Comparison of ENCODE assay signal across 18 mouse cellular contexts in the genomic region with DNA sequence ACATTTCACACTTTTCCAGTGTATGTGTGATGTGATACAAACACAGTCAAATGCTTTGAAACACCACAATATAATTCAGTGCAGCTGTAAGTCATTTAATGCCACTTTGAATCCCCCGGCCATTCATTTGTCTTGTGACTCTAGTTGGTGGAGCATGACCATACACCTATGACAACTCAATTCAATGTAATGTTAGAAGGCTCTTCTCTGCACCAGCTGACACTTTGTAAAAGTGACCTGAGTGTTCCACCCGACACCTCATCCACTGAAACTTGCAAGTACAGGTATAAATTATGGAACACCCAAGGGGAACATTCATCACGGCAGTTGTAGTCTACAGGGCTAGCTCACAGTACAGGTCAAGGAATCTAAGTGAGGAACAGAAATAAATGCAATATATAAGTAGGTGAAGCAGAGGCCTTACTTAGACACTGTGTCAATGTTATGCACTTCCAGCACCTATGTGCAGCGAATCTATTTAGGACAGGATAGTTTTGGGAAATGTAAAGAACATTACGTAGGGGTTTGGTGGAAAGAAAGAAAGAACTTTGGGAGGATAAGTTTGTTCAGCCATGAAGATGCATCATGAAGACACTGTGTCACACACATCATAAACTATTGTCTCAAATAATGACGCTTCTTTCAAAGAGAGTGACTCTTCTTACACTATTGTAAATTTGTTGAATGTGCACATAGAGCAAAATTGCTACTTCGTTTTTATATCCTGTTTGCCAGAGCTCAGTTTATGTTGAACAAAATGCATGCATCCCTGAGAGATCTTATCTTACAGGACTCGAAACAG.
A peak's percentile ranks its signal among the peaks of the same experiment; 100 is the strongest.
DNase-seq lines count a peak whose midpoint lies in the region; ATAC-seq lines count a peak whose summit lies in the region.
"Had no signal": no experiment of that assay in that cellular context is flagged by ENCODE, and none has a peak within 500 bp of the region (broad histone marks: within the 10 kb centered on the region; RNA-seq: fewer than 3 reads in every experiment).

No protein-coding gene starts in this region.

- peak; percentile 95 for ATAC-seq in kidney, embryonic 14.5 days (ENCODE audit: low FRiP score, low TSS enrichment)
- ATAC-seq in limb, embryonic 13.5 days (ENCODE audit: low FRiP score, low read depth) = peak; percentile 32; the same call in 1 of the 2 replicates
- no peak for ATAC-seq in midbrain, embryonic 14.5 days (ENCODE audit: low FRiP score, low TSS enrichment)
- ATAC-seq: forebrain, embryonic 13.5 days had no signal

- H3K4me3 ChIP-seq in kidney, embryonic 14.5 days (ENCODE audit: low read length) = no peak overlapping the region
- no peak overlapping the region for H3K4me3 ChIP-seq in limb, embryonic 13.5 days
- H3K4me3 ChIP-seq in limb, embryonic 10.5 days = no peak overlapping the region
- H3K4me3 ChIP-seq in midbrain, embryonic 14.5 days (replicated peaks; ENCODE audit: low read depth, low read length) = no peak overlapping the region
- H3K4me3 ChIP-seq: embryonic facial prominence, embryonic 10.5 days; forebrain, embryonic 13.5 days; heart, embryonic 13.5 days; hindbrain, embryonic 15.5 days had no signal

- H3K9ac ChIP-seq in kidney, embryonic 14.5 days (ENCODE audit: low read depth, low read length) = no peak overlapping the region
- H3K9ac ChIP-seq in limb, embryonic 13.5 days = no peak overlapping the region
- no peak overlapping the region for H3K9ac ChIP-seq in midbrain, embryonic 14.5 days (replicated peaks; ENCODE audit: low read length)
- H3K9ac ChIP-seq: forebrain, embryonic 13.5 days; heart, embryonic 13.5 days; hindbrain, embryonic 15.5 days had no signal

- H3K9me3 ChIP-seq in kidney, embryonic 14.5 days (ENCODE audit: control insufficient read depth, low read length) = no peaks in the 10 kb centered on the region; the same call in 1 of the 2 replicates
- no peaks in the 10 kb centered on the region for H3K9me3 ChIP-seq in limb, embryonic 13.5 days
- no peaks in the 10 kb centered on the region for H3K9me3 ChIP-seq in limb, embryonic 10.5 days (replicated peaks)
- no peaks in the 10 kb centered on the region for H3K9me3 ChIP-seq in midbrain, embryonic 14.5 days (ENCODE audit: control insufficient read depth, low read length)
- H3K9me3 ChIP-seq: embryonic facial prominence, embryonic 10.5 days; forebrain, embryonic 13.5 days; heart, embryonic 13.5 days; hindbrain, embryonic 15.5 days had no signal

- H3K27me3 ChIP-seq in kidney, embryonic 14.5 days (ENCODE audit: control insufficient read depth, insufficient read depth, low read length) = no peaks in the 10 kb centered on the region
- H3K27me3 ChIP-seq in limb, embryonic 13.5 days = no peaks in the 10 kb centered on the region
- H3K27me3 ChIP-seq in limb, embryonic 10.5 days (ENCODE audit: low read depth, poor library complexity, severe bottlenecking) = no peaks in the 10 kb centered on the region
- no peaks in the 10 kb centered on the region for H3K27me3 ChIP-seq in midbrain, embryonic 14.5 days (ENCODE audit: control insufficient read depth, insufficient read depth, low read length)
- H3K27me3 ChIP-seq: CH12.LX; forebrain, embryonic 13.5 days; heart, embryonic 13.5 days; hindbrain, embryonic 15.5 days had no signal

- 42% methylated on average over 8 of the region's 8 CpGs for WGBS in kidney, embryonic 14.5 days
- 73% methylated on average over 8 of the region's 8 CpGs for WGBS in limb, embryonic 13.5 days
- 82% methylated on average over 8 of the region's 8 CpGs for WGBS in limb, embryonic 10.5 days
- 88% methylated on average over 8 of the region's 8 CpGs for WGBS in midbrain, embryonic 14.5 days

- H3K27ac ChIP-seq in kidney, embryonic 14.5 days (ENCODE audit: low read depth, low read length) = peak overlapping the region; percentile 8; the same call in 1 of the 2 replicates
- no peak overlapping the region for H3K27ac ChIP-seq in limb, embryonic 13.5 days
- no peak overlapping the region for H3K27ac ChIP-seq in limb, embryonic 10.5 days
- H3K27ac ChIP-seq in midbrain, embryonic 14.5 days (replicated peaks; ENCODE audit: low read depth, low read length) = no peak overlapping the region
- H3K27ac ChIP-seq: embryonic facial prominence, embryonic 10.5 days; forebrain, embryonic 13.5 days; heart, embryonic 13.5 days; hindbrain, embryonic 15.5 days had no signal

- no peak overlapping the region for H3K4me2 ChIP-seq in kidney, embryonic 14.5 days (replicated peaks; ENCODE audit: low read depth, low read length)
- H3K4me2 ChIP-seq in limb, embryonic 13.5 days (replicated peaks) = no peak overlapping the region
- no peak overlapping the region for H3K4me2 ChIP-seq in midbrain, embryonic 14.5 days (ENCODE audit: low read length)
- H3K4me2 ChIP-seq: forebrain, embryonic 13.5 days; heart, embryonic 13.5 days; hindbrain, embryonic 15.5 days had no signal

- DNase-seq in kidney, postnatal 36 days = no peak
- DNase-seq in limb, embryonic 10.5 days (ENCODE audit: low spot score) = no peak
- peak; percentile 40 for DNase-seq in forelimb bud, embryonic 11.5 days (ENCODE audit: low read depth, low spot score)
- DNase-seq in midbrain, embryonic 14.5 days = no peak
- DNase-seq: adrenal gland, adult 2 months; adrenal gland, postnatal 25 days; cerebellum, adult 18-20 months; cerebellum, adult 9-11 months; gastrocnemius, postnatal 36 days; heart, adult 11 months; heart, postnatal 36 days had no signal

- H3K36me3 ChIP-seq in kidney, embryonic 14.5 days (ENCODE audit: control insufficient read depth, insufficient read depth, low read length) = no peaks in the 10 kb centered on the region
- no peaks in the 10 kb centered on the region for H3K36me3 ChIP-seq in limb, embryonic 13.5 days
- H3K36me3 ChIP-seq in limb, embryonic 10.5 days = no peaks in the 10 kb centered on the region
- no peaks in the 10 kb centered on the region for H3K36me3 ChIP-seq in midbrain, embryonic 14.5 days (ENCODE audit: control insufficient read depth, insufficient read depth, low read length)
- H3K36me3 ChIP-seq: embryonic facial prominence, embryonic 10.5 days; heart, embryonic 13.5 days; hindbrain, embryonic 15.5 days had no signal

- H3K4me1 ChIP-seq in kidney, embryonic 14.5 days (ENCODE audit: control insufficient read depth, insufficient read depth, low read length) = no peaks in the 10 kb centered on the region
- no peaks in the 10 kb centered on the region for H3K4me1 ChIP-seq in limb, embryonic 13.5 days
- H3K4me1 ChIP-seq in limb, embryonic 10.5 days = no peaks in the 10 kb centered on the region
- H3K4me1 ChIP-seq in midbrain, embryonic 14.5 days (ENCODE audit: control insufficient read depth, insufficient read depth, low read length) = no peaks in the 10 kb centered on the region
- H3K4me1 ChIP-seq: embryonic facial prominence, embryonic 10.5 days; forebrain, embryonic 13.5 days; heart, embryonic 13.5 days; hindbrain, embryonic 15.5 days had no signal
